Mouse (Mus musculus): ENCODE data around the gene Atp1a2. TPM values are rescaled to one million over a fixed set of nuclear protein-coding genes. Genes with fewer than 3 reads are reported as not detected.
A peak's percentile ranks its signal among the peaks of the same experiment; 100 is the strongest.

Gene Atp1a2
- total and polyA plus RNA-seq, 2 experiments from 2014 or later = 27.1 to 130 TPM

DNA sequence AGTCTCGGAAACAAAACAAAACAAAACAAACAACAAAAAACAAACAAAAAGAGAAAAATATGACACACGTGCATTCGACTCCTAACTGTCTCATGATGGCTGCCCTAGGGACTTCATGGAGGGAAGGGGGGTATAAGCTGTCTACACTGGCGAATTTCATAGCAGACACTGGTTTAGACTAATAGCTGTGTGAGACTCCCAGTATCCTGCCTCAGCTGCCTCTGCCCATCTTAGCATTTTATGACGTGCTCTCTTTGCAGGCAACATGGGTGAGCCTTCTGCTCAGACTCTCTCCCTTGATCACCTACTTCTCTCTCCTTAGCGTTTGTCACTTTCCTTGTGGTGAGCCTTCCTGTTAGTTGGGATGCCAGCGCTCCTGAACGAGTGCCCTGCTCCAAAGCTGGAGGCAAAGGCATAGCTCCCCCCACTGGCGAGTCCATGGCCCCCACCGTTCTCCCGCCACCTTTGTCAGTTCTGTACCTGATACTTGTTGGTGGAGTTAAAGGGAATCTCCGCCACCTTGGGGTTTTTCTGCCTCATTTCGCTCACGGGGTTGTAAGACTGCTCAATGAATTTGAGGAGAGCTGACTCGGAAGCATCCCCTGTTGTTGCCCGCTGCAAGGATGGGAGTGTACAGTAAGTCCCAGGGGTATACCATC is 54.2 kb downstream of the Atp1a2 start:
- TF ChIP-seq CTCF (IDR thresholded peaks at IDR 0.05; ENCODE audit: low read depth) (peak; percentile 58), EP300 (IDR thresholded peaks at IDR 0.05; ENCODE audit: low read depth) (no peak)
- Histone ChIP-seq H3K27me3 (ENCODE audit: control insufficient read depth, insufficient read depth, low read length) (no peaks in the 10 kb centered on the region; the same call in 1 of the 2 replicates), H3K9ac (replicated peaks; ENCODE audit: low read depth, low read length) (0 out of 2 replicates have a peak overlapping the region, but pooled peaks have one; percentile 14), H3K9me3 (replicated peaks; ENCODE audit: control insufficient read depth, low read length) (no peaks in the 10 kb centered on the region), H3K4me3 (ENCODE audit: low read depth, low read length) (peak overlapping the region; percentile 5; the same call in 1 of the 2 replicates), H3K4me2 (ENCODE audit: low read depth, low read length) (peak overlapping the region; percentile 37), H3K36me3 (replicated peaks; ENCODE audit: control insufficient read depth, insufficient read depth, low read length) (no peaks in the 10 kb centered on the region), H3K27ac (ENCODE audit: low read depth) (peak overlapping the region; percentile 92; the same call in 1 of the 2 replicates), H3K4me1 (ENCODE audit: control insufficient read depth, insufficient read depth) (peaks cover 15% of the 10 kb centered on the region)
- WGBS = 28% methylated on average over 16 of the region's 16 CpGs
- DNase-seq (ENCODE audit: low spot score) = no peak
- no peak for ATAC-seq (ENCODE audit: insufficient read depth, low read depth)

DNA sequence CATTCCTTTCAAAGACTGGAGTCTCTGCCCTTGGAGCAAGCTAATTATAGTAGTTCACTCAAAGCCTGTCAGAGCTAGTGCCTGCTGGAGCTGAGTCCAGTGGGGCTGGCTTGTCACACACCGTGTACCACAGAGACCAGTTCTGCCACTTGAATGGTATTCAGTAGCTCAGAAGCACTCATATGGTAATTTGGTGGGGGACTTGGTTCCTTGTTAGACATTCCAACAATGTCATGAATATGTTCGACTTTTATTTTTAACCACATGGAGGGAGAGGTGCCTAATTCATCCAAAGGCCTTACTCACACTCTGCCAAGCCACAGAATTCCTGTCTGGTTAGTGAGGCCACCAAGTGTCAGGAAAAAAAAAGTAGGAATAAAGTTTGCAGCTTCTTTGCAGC is 55.5 kb downstream of the Atp1a2 start:
- H3K27ac ChIP-seq (ENCODE audit: low read depth) = peak overlapping the region; percentile 92
- H3K9ac ChIP-seq (replicated peaks; ENCODE audit: low read depth, low read length) = no peak overlapping the region
- ATAC-seq (ENCODE audit: insufficient read depth, low read depth) (peak; percentile 95), DNase-seq (ENCODE audit: low spot score) (peak; percentile 87)
- no peaks in the 10 kb centered on the region; the same call in 1 of the 2 replicates for H3K27me3 ChIP-seq (ENCODE audit: control insufficient read depth, insufficient read depth, low read length)
- no peak overlapping the region for H3K4me3 ChIP-seq (ENCODE audit: low read depth, low read length)
- H3K4me2 ChIP-seq (ENCODE audit: low read depth, low read length) = no peak overlapping the region
- TF ChIP-seq EP300 (IDR thresholded peaks at IDR 0.05; ENCODE audit: low read depth) = peak; percentile 63
- TF ChIP-seq CTCF (IDR thresholded peaks at IDR 0.05; ENCODE audit: low read depth) = no peak
- WGBS = 12% methylated on average over 2 of the region's 2 CpGs
- no peaks in the 10 kb centered on the region for H3K36me3 ChIP-seq (replicated peaks; ENCODE audit: control insufficient read depth, insufficient read depth, low read length)
- peaks cover 15% of the 10 kb centered on the region for H3K4me1 ChIP-seq (ENCODE audit: control insufficient read depth, insufficient read depth)
- no peaks in the 10 kb centered on the region for H3K9me3 ChIP-seq (replicated peaks; ENCODE audit: control insufficient read depth, low read length)

DNA sequence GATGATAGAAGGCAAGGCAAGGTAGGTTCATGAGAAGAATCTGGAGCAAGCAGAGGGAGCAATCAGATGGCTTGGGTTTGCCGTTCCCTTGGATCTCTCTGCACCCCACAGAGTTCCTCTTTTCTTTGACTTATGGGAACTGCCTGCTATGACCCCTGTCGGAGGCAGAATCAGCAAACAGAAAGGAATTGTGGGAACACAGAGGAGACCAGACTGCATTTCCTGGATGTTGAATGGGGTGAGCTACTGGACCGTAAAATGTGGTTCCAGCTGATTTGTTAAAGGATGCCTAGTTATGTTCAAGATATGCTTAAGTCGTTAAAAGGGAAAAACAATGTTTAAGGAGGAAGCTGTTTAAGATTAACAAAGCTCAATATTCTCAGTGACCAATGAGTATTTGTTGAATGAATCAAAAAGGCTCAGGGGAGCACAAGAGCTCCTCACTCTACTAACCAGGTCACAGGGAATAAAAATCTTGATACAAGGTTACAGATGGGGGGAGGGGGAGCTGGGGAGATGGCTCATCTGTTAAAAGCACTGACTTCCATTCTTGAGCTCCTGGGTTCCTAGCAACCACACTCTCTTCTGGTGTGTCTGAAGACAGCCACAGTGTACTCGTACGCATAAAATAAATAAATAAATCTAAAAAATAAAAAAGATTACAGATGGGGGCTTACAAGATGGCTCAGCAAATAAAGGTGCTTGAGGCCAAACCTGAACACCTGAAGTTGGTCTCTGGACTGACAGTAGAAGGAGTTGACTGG is 56.7 kb downstream of the Atp1a2 start:
- no peaks in the 10 kb centered on the region for H3K36me3 ChIP-seq (replicated peaks; ENCODE audit: control insufficient read depth, insufficient read depth, low read length)
- H3K27me3 ChIP-seq (ENCODE audit: control insufficient read depth, insufficient read depth, low read length) = no peaks in the 10 kb centered on the region; the same call in 1 of the 2 replicates
- TF ChIP-seq EP300 (IDR thresholded peaks at IDR 0.05; ENCODE audit: low read depth) (no peak), CTCF (IDR thresholded peaks at IDR 0.05; ENCODE audit: low read depth) (no peak)
- H3K4me2 ChIP-seq (ENCODE audit: low read depth, low read length) = no peak overlapping the region
- no peaks in the 10 kb centered on the region for H3K9me3 ChIP-seq (replicated peaks; ENCODE audit: control insufficient read depth, low read length)
- H3K4me1 ChIP-seq (ENCODE audit: control insufficient read depth, insufficient read depth) = peaks cover 15% of the 10 kb centered on the region
- peak overlapping the region; percentile 92 for H3K27ac ChIP-seq (ENCODE audit: low read depth)
- DNase-seq (ENCODE audit: low spot score) = no peak
- no peak for ATAC-seq (ENCODE audit: insufficient read depth, low read depth)
- 70% methylated on average over 6 of the region's 6 CpGs for WGBS
- no peak overlapping the region for H3K4me3 ChIP-seq (ENCODE audit: low read depth, low read length)
- H3K9ac ChIP-seq (replicated peaks; ENCODE audit: low read depth, low read length) = no peak overlapping the region

DNA sequence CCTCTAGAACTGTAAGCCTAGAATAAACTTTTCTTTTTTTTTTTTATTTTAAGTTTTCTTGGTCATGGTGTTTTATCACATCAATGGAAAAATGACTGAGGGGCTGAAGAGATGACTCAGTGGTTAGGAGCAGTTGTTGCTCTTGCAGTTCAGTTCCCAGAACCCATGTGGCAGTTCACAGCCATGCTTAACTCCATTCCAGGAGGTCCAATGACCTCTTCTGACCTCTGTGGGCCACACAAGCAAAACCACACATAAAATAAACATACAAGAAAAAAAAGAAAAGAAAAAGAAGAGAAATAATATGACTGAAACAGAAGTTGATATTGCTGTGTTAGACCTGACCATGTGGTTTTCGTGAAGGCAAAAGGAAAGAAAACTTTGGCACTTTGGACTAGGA is 68.6 kb downstream of the Atp1a2 start:
- H3K27ac ChIP-seq (ENCODE audit: low read depth) = no peak overlapping the region
- no peak overlapping the region for H3K4me3 ChIP-seq (ENCODE audit: low read depth, low read length)
- TF ChIP-seq CTCF (IDR thresholded peaks at IDR 0.05; ENCODE audit: low read depth) (no peak), EP300 (IDR thresholded peaks at IDR 0.05; ENCODE audit: low read depth) (no peak)
- H3K4me1 ChIP-seq (ENCODE audit: control insufficient read depth, insufficient read depth) = peaks cover 16% of the 10 kb centered on the region
- no peak overlapping the region for H3K9ac ChIP-seq (replicated peaks; ENCODE audit: low read depth, low read length)
- no peak for ATAC-seq (ENCODE audit: insufficient read depth, low read depth)
- DNase-seq (ENCODE audit: low spot score) = no peak
- H3K27me3 ChIP-seq (ENCODE audit: control insufficient read depth, insufficient read depth, low read length) = no peaks in the 10 kb centered on the region
- no peak overlapping the region for H3K4me2 ChIP-seq (ENCODE audit: low read depth, low read length)
- no peaks in the 10 kb centered on the region for H3K36me3 ChIP-seq (replicated peaks; ENCODE audit: control insufficient read depth, insufficient read depth, low read length)
- WGBS = 93% methylated on average over 1 of the region's 1 CpGs
- no peaks in the 10 kb centered on the region for H3K9me3 ChIP-seq (replicated peaks; ENCODE audit: control insufficient read depth, low read length)

DNA sequence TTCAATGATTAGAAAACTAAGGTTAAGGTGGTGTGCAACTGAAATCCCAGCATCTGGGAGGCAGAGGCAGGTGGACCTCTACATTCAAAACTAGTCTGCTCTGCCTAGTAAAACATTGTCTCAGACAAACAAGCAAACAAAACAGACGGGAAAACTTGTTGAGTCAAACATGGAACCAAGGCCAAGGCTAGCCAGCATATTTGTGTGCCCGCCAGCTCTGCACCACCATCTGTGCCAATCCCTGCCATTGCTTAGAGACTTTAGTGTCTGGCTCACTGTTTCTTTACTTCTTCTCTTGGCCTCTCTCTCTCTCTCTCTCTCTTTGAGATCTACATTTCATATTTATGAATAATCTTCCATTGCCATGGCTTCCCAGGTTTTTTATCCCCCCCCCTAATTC is 69.7 kb downstream of the Atp1a2 start:
- Histone ChIP-seq H3K27me3 (ENCODE audit: control insufficient read depth, insufficient read depth, low read length) (no peaks in the 10 kb centered on the region), H3K4me1 (ENCODE audit: control insufficient read depth, insufficient read depth) (peaks cover 16% of the 10 kb centered on the region), H3K4me2 (ENCODE audit: low read depth, low read length) (no peak overlapping the region), H3K4me3 (ENCODE audit: low read depth, low read length) (no peak overlapping the region), H3K36me3 (replicated peaks; ENCODE audit: control insufficient read depth, insufficient read depth, low read length) (no peaks in the 10 kb centered on the region), H3K9me3 (replicated peaks; ENCODE audit: control insufficient read depth, low read length) (no peaks in the 10 kb centered on the region), H3K9ac (replicated peaks; ENCODE audit: low read depth, low read length) (no peak overlapping the region), H3K27ac (ENCODE audit: low read depth) (no peak overlapping the region)
- TF ChIP-seq EP300 (IDR thresholded peaks at IDR 0.05; ENCODE audit: low read depth) (no peak), CTCF (IDR thresholded peaks at IDR 0.05; ENCODE audit: low read depth) (no peak)
- ATAC-seq (ENCODE audit: insufficient read depth, low read depth) (no peak), DNase-seq (ENCODE audit: low spot score) (no peak)
- 81% methylated on average over 2 of the region's 2 CpGs for WGBS

Other genes with a start within 250 kb of the Atp1a2 start
- gene Nhlh1, start 240.5 kb downstream of the Atp1a2 start, total RNA-seq (2014; rRNA removed; ENCODE audit: low replicate concordance) = not detected in 2 replicates
- not detected in 2 replicates for gene Nhlh1, start 240.5 kb downstream of the Atp1a2 start, polyA plus RNA-seq (2015; fragmentation: Nextera tagmentation; extraction: Ambion mirVana)
- 148 and 174 TPM in 2 replicates for gene Copa, start 215.5 kb downstream of the Atp1a2 start, total RNA-seq (2014; rRNA removed; ENCODE audit: low replicate concordance)
- gene Copa, start 215.5 kb downstream of the Atp1a2 start, polyA plus RNA-seq (2015; fragmentation: Nextera tagmentation; extraction: Ambion mirVana) = 101 and 102 TPM in 2 replicates
- gene Ncstn, start 215.3 kb downstream of the Atp1a2 start, total RNA-seq (2014; rRNA removed; ENCODE audit: low replicate concordance) = 53.4 and 87.3 TPM in 2 replicates
- 63.9 and 68.1 TPM in 2 replicates for gene Ncstn, start 215.3 kb downstream of the Atp1a2 start, polyA plus RNA-seq (2015; fragmentation: Nextera tagmentation; extraction: Ambion mirVana)
- gene Pex19, start 171.3 kb downstream of the Atp1a2 start, total RNA-seq (2014; rRNA removed; ENCODE audit: low replicate concordance) = 157 and 250 TPM in 2 replicates
- 155 and 161 TPM in 2 replicates for gene Pex19, start 171.3 kb downstream of the Atp1a2 start, polyA plus RNA-seq (2015; fragmentation: Nextera tagmentation; extraction: Ambion mirVana)
- gene Dcaf8, start 150.0 kb downstream of the Atp1a2 start, total RNA-seq (2014; rRNA removed; ENCODE audit: low replicate concordance) = 119 and 129 TPM in 2 replicates
- 116 and 119 TPM in 2 replicates for gene Dcaf8, start 150.0 kb downstream of the Atp1a2 start, polyA plus RNA-seq (2015; fragmentation: Nextera tagmentation; extraction: Ambion mirVana)
- gene Pea15a, start 91.3 kb downstream of the Atp1a2 start, total RNA-seq (2014; rRNA removed; ENCODE audit: low replicate concordance) = 78.3 and 105 TPM in 2 replicates
- 99.2 and 99.3 TPM in 2 replicates for gene Pea15a, start 91.3 kb downstream of the Atp1a2 start, polyA plus RNA-seq (2015; fragmentation: Nextera tagmentation; extraction: Ambion mirVana)
- gene Casq1, start 78.2 kb downstream of the Atp1a2 start, total RNA-seq (2014; rRNA removed; ENCODE audit: low replicate concordance) = 61.2 and 68.0 TPM in 2 replicates
- 60.3 and 65.0 TPM in 2 replicates for gene Casq1, start 78.2 kb downstream of the Atp1a2 start, polyA plus RNA-seq (2015; fragmentation: Nextera tagmentation; extraction: Ambion mirVana)
- gene Atp1a4, start 39.6 kb downstream of the Atp1a2 start, total RNA-seq (2014; rRNA removed; ENCODE audit: low replicate concordance) = not detected in 2 replicates
- 0.07 TPM in 2 replicates for gene Atp1a4, start 39.6 kb downstream of the Atp1a2 start, polyA plus RNA-seq (2015; fragmentation: Nextera tagmentation; extraction: Ambion mirVana)
- gene Igsf8, start 36.4 kb downstream of the Atp1a2 start, total RNA-seq (2014; rRNA removed; ENCODE audit: low replicate concordance) = 22.1 and 30.8 TPM in 2 replicates
- 11.4 and 12.6 TPM in 2 replicates for gene Igsf8, start 36.4 kb downstream of the Atp1a2 start, polyA plus RNA-seq (2015; fragmentation: Nextera tagmentation; extraction: Ambion mirVana)
- not detected in 2 replicates for gene Kcnj9, start 31.3 kb upstream of the Atp1a2 start, total RNA-seq (2014; rRNA removed; ENCODE audit: low replicate concordance)
- not detected in 2 replicates for gene Kcnj9, start 31.3 kb upstream of the Atp1a2 start, polyA plus RNA-seq (2015; fragmentation: Nextera tagmentation; extraction: Ambion mirVana)
- gene Kcnj10, start 43.1 kb upstream of the Atp1a2 start, total RNA-seq (2014; rRNA removed; ENCODE audit: low replicate concordance) = not detected in 2 replicates
- 0.03 TPM in 1 of 2 replicates, not detected in the other for gene Kcnj10, start 43.1 kb upstream of the Atp1a2 start, polyA plus RNA-seq (2015; fragmentation: Nextera tagmentation; extraction: Ambion mirVana)
- 13.8 and 14.8 TPM in 2 replicates for gene Pigm, start 78.5 kb upstream of the Atp1a2 start, total RNA-seq (2014; rRNA removed; ENCODE audit: low replicate concordance)
- 2.1 and 2.2 TPM in 2 replicates for gene Pigm, start 78.5 kb upstream of the Atp1a2 start, polyA plus RNA-seq (2015; fragmentation: Nextera tagmentation; extraction: Ambion mirVana)
- gene Slamf9, start 177.3 kb upstream of the Atp1a2 start, total RNA-seq (2014; rRNA removed; ENCODE audit: low replicate concordance) = 1.9 and 5.8 TPM in 2 replicates
- 1.6 and 2.0 TPM in 2 replicates for gene Slamf9, start 177.3 kb upstream of the Atp1a2 start, polyA plus RNA-seq (2015; fragmentation: Nextera tagmentation; extraction: Ambion mirVana)
- gene Igsf9, start 183.7 kb upstream of the Atp1a2 start, total RNA-seq (2014; rRNA removed; ENCODE audit: low replicate concordance) = 3.2 and 15.5 TPM in 2 replicates
- 0.75 and 0.78 TPM in 2 replicates for gene Igsf9, start 183.7 kb upstream of the Atp1a2 start, polyA plus RNA-seq (2015; fragmentation: Nextera tagmentation; extraction: Ambion mirVana)
- 235 and 276 TPM in 2 replicates for gene Tagln2, start 202.0 kb upstream of the Atp1a2 start, total RNA-seq (2014; rRNA removed; ENCODE audit: low replicate concordance)
- gene Tagln2, start 202.0 kb upstream of the Atp1a2 start, polyA plus RNA-seq (2015; fragmentation: Nextera tagmentation; extraction: Ambion mirVana) = 203 and 209 TPM in 2 replicates
- 3.6 and 6.6 TPM in 2 replicates for gene Cfap45, start 222.7 kb upstream of the Atp1a2 start, total RNA-seq (2014; rRNA removed; ENCODE audit: low replicate concordance)
- gene Cfap45, start 222.7 kb upstream of the Atp1a2 start, polyA plus RNA-seq (2015; fragmentation: Nextera tagmentation; extraction: Ambion mirVana) = 2.3 and 2.6 TPM in 2 replicates